Mouse (Mus musculus) embryonic facial prominence, embryonic 15.5 days (tissue): ENCODE measurements around the gene Gm13277. TPM values are rescaled to one million over a fixed set of nuclear protein-coding genes. Genes with fewer than 3 reads are reported as not detected.
"Not testable (repeated sequence)": the region's sequence is repeated elsewhere in the genome, so short reads cannot be mapped to it uniquely, and the experiment has no call there.

Source experiments
- ATAC-seq: fragments of 200-750 bp; cut with Nextera tagmentation; 2 replicates; pipeline ENCODE4 v1.8.0; 2017; ENCODE audit warnings: low read depth, moderate TSS enrichment; ENCODE audit not compliant: insufficient number of reproducible peaks, low FRiP score, low TSS enrichment
- H3K27ac ChIP-seq: fragments of 300-500 bp; sonication (generic); replicated peaks from 2 replicates; pipeline ENCODE4 v1.5.1; 2015; ENCODE audit warnings: mild to moderate bottlenecking, inconsistent platforms
- H3K27me3 ChIP-seq: fragments of 300-500 bp; sonication (generic); 2 replicates; pipeline ENCODE4 v1.6.1; 2015; ENCODE audit warnings: inconsistent platforms
- H3K36me3 ChIP-seq: fragments of 300-500 bp; sonication (generic); 2 replicates; pipeline ENCODE4 v1.6.1; 2015; ENCODE audit warnings: mild to moderate bottlenecking, inconsistent platforms
- H3K4me1 ChIP-seq: fragments of 300-500 bp; sonication (generic); 2 replicates; pipeline ENCODE4 v1.6.1; 2015; ENCODE audit warnings: inconsistent platforms
- H3K4me2 ChIP-seq: fragments of 300-500 bp; sonication (generic); replicated peaks from 2 replicates; pipeline ENCODE4 v1.6.1; 2015; ENCODE audit warnings: mild to moderate bottlenecking, inconsistent platforms
- H3K4me3 ChIP-seq: fragments of 300-500 bp; sonication (generic); replicated peaks from 2 replicates; pipeline ENCODE4 v1.5.1; 2015; ENCODE audit warnings: mild to moderate bottlenecking, inconsistent platforms
- H3K9ac ChIP-seq: fragments of 300-500 bp; sonication (generic); 2 replicates; pipeline ENCODE4 v1.6.1; 2015; ENCODE audit warnings: inconsistent platforms
- H3K9me3 ChIP-seq: fragments of 300-500 bp; sonication (generic); replicated peaks from 2 replicates; pipeline ENCODE4 v1.6.1; 2016; ENCODE audit warnings: inconsistent platforms
- WGBS: fragments of 180-500 bp; shearing (Covaris S2); methylation state at CpG from one replicate; pipeline ENCODE4 v1.1.7; 2015; 5-methylcytosine and 5-hydroxymethylcytosine counted together
- polyA plus RNA-seq: library from polyadenylated mRNA; unstranded; fragments of >200 nt; fragmentation: Nextera tagmentation; extraction: Ambion mirVana; gene quantifications from 2 replicates; pipeline ENCODE4 v1.2.1, GENCODE M21; 2015

The Gm13277 gene
- polyA plus RNA-seq, 1 experiment from 2014 or later = not detected

DNA sequence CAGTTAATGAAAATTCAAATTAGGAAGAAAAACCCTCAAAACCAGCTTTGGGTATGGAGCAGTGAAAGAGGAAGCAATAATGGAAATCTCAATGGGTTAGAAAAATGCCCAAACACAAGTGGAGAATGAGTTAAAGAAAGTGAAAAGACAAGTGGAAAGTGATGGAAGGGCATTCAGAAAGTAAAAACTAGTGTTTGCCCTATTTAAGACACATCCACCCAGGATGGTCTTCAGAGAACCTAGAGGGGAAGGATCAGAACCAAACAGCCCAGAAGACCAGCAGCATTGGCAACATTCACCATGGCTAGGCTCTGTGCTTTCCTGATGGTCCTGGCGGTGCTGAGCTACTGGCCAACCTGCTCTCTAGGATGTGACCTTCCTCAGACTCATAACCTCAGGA is 46.8 kb downstream of the Gm13277 start, which contains the start of gene Ifna5:
Ifna5 (plus strand) TSS at position 301 of the 400 bp plus-strand sequence.
- H3K9me3 ChIP-seq, H3K4me3 ChIP-seq, H3K4me1 ChIP-seq, H3K4me2 ChIP-seq, ATAC-seq, H3K36me3 ChIP-seq, H3K27me3 ChIP-seq, H3K9ac ChIP-seq, H3K27ac ChIP-seq: not testable (repeated sequence)
- WGBS = 81% methylated on average over 1 of the region's 1 CpGs

Other genes with a start within 250 kb of the Gm13277 start
- gene Ifna15, start 230.4 kb upstream of the Gm13277 start, polyA plus RNA-seq = not detected in 2 replicates
- gene Ifna14, start 216.8 kb upstream of the Gm13277 start, polyA plus RNA-seq = not detected in 2 replicates
- gene Ifna9, start 196.2 kb upstream of the Gm13277 start, polyA plus RNA-seq = not detected in 2 replicates
- gene Ifna12, start 185.3 kb upstream of the Gm13277 start, polyA plus RNA-seq = not detected in 2 replicates
- gene C87499, start 154.2 kb upstream of the Gm13277 start, polyA plus RNA-seq = not detected in 2 replicates
- not detected in 2 replicates for gene Ifna13, start 144.2 kb upstream of the Gm13277 start, polyA plus RNA-seq
- not detected in 2 replicates for gene Ifna16, start 111.7 kb upstream of the Gm13277 start, polyA plus RNA-seq
- gene Ifna2, start 104.7 kb upstream of the Gm13277 start, polyA plus RNA-seq = not detected in 2 replicates
- gene Ifnab, start 97.3 kb upstream of the Gm13277 start, polyA plus RNA-seq = not detected in 2 replicates
- gene Gm26566, start 66.8 kb upstream of the Gm13277 start, polyA plus RNA-seq = 0.72 and 1.2 TPM in 2 replicates
- 90.9 and 93.4 TPM in 2 replicates for gene Klhl9, start 66.2 kb upstream of the Gm13277 start, polyA plus RNA-seq
- not detected in 2 replicates for gene Gm13271, start 33.8 kb upstream of the Gm13277 start, polyA plus RNA-seq
- gene Gm13283, start 28.5 kb upstream of the Gm13277 start, polyA plus RNA-seq = 0.32 and 0.75 TPM in 2 replicates
- 0.49 and 0.58 TPM in 2 replicates for gene Gm13290, start 14.8 kb upstream of the Gm13277 start, polyA plus RNA-seq
- gene Gm13289, start 11.7 kb upstream of the Gm13277 start, polyA plus RNA-seq = not detected in 2 replicates
- gene Gm13272, start 8.8 kb upstream of the Gm13277 start, polyA plus RNA-seq = not detected in 2 replicates
- 0.28 and 0.69 TPM in 2 replicates for gene Ifnz, start 6.5 kb upstream of the Gm13277 start, polyA plus RNA-seq
- 1.0 TPM in 1 of 2 replicates, not detected in the other for gene Gm13276, start 2.9 kb upstream of the Gm13277 start, polyA plus RNA-seq
- not detected in 2 replicates for gene Gm13278, start 2.9 kb downstream of the Gm13277 start, polyA plus RNA-seq
- not detected in 2 replicates for gene Gm13275, start 5.9 kb downstream of the Gm13277 start, polyA plus RNA-seq
- not detected in 2 replicates for gene Gm13279, start 8.8 kb downstream of the Gm13277 start, polyA plus RNA-seq
- gene Gm13285, start 11.0 kb downstream of the Gm13277 start, polyA plus RNA-seq = 1.7 TPM in 2 replicates
- not detected in 2 replicates for gene Gm13287, start 14.6 kb downstream of the Gm13277 start, polyA plus RNA-seq
- not detected in 2 replicates for gene Gm13288, start 16.9 kb downstream of the Gm13277 start, polyA plus RNA-seq
- gene Ifna7, start 27.6 kb downstream of the Gm13277 start, polyA plus RNA-seq = not detected in 2 replicates
- not detected in 2 replicates for gene Ifna11, start 31.3 kb downstream of the Gm13277 start, polyA plus RNA-seq
- gene Ifna6, start 38.8 kb downstream of the Gm13277 start, polyA plus RNA-seq = not detected in 2 replicates
- not detected in 2 replicates for gene Ifna5, start 46.9 kb downstream of the Gm13277 start, polyA plus RNA-seq
- gene Ifna4, start 53.2 kb downstream of the Gm13277 start, polyA plus RNA-seq = not detected in 2 replicates
- gene Ifna1, start 61.5 kb downstream of the Gm13277 start, polyA plus RNA-seq = not detected in 2 replicates
- not detected in 2 replicates for gene Ifne, start 91.6 kb downstream of the Gm13277 start, polyA plus RNA-seq